Mouse (Mus musculus): ENCODE data around the gene Gm13278.
"Not testable (repeated sequence)": the region's sequence is repeated elsewhere in the genome, so short reads cannot be mapped to it uniquely, and the experiment has no call there.

GRCm38 (mm10) chr4:88781831-88782230, 9.5 kb upstream of the Gm13278 start, which contains the start of gene Ifnz:
- not testable (repeated sequence) for TF ChIP-seq CTCF, EP300 (IDR thresholded peaks at IDR 0.05; ENCODE audit: low read depth)

All from heart, postnatal 0 days (tissue).